Mouse (Mus musculus) lung, postnatal 14 days (tissue): ENCODE data around the gene Usp12.
A peak's percentile ranks its signal among the peaks of the same experiment; 100 is the strongest.

Source experiments
- DNase-seq: peaks from one replicate; pipeline ENCODE4 v3.0.0; 2021

The Usp12 gene

DNA sequence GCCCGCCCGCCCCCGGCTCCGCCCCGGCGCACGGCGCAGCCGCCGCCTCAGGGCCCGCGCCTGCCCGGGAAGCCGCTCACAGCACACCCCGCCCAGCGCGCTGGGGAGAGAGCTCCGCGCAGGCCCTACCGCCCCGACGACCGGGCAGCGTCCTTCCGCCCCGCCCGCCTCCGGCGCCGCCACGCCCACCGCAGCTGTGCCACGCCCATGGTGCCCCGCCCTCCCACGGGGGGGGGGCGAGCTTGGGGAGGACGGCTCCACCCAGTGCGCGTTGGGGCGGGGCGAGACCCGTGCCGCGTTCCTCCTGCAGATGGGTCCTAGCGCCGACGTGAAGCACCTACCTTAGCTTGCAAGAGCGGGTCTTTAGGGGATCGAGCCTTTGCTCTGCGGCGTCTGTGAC lies at the start of gene Usp12:
Usp12 (minus strand) TSS at position 154 of the 400 bp plus-strand sequence.
- DNase-seq: peak; percentile 99

DNA sequence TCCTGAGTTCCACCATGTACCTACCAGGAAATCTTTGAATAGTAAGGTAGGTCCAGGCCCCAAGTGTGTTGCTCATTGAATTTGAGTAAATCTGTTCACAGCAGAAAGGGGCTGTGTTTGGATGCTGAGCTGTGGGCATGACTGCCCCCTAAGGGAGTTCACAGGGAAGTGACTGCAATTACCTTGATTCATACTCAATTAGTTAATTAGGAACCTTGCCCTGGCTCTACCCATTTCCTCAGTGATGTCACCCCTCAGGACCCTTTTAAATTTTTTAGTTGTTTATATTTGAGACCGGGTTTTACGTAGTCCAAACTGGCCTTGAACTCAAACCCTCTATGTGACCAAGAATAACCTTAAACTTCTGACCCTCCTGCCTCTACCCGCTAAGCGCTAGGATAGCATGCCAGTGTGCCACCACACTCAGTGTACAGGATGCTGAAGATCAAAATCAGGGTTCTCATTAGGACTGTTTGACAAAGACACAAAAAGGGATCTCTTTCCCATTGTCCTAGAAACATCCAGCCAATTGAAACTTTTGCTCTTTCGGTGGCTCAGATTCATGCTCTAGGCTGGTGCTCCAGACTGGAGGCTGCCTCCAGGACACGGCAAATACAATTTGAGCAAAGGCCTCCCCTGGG lies 49.6 kb upstream of the Usp12 start:
- DNase-seq: no peak

GRCm38 (mm10) chr5:146841996-146842395 lies 47.2 kb upstream of the Usp12 start:
- DNase-seq: no peak

GRCm38 (mm10) chr5:146841301-146841700 lies 46.5 kb upstream of the Usp12 start:
- DNase-seq: no peak

DNA sequence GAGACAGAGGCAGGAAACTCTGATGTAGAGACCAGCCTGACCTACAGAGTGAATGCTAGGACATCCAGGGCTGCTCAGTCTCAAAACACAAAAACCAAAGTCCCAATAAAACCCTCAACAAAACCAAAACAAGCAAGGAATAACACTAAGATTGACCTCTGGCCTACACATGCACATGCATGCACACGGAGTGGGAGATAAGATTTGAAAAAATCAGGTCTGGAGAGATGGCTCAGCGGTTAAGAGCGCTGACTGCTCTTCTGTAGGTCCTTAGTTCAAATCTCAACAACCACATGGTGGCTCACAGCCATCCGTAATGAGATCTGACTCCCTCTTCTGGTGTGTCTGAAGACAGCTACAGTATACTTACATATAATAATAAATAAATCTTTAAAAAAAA lies 45.6 kb upstream of the Usp12 start:
- DNase-seq: no peak

GRCm38 (mm10) chr5:146839760-146840159 lies 45.0 kb upstream of the Usp12 start:
- no peak for DNase-seq

GRCm38 (mm10) chr5:146838836-146839648 lies 44.2 kb upstream of the Usp12 start:
- DNase-seq: no peak

- DNase-seq: no peak
These were observed 43.3 kb upstream of the Usp12 start for GRCm38 (mm10) chr5:146837967-146838720.

DNA sequence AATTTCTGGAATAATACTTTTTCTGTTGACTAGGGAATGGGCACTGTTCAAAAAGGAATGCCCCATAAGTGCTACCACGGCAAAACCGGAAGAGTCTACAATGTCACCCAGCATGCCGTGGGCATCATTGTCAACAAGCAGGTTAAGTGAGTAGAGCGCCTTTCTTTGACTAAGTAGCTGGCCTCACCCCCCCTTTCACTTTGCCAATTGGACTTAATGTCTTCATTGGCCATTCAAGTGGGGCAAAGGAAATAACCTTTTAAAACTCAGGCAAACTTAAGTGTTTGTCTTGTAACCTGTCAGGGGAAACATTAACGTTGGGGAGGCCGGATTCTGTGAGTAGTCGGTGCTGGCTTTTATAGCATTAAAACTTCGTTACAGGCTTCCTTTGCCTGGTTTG lies 40.2 kb upstream of the Usp12 start:
- no peak for DNase-seq

DNA sequence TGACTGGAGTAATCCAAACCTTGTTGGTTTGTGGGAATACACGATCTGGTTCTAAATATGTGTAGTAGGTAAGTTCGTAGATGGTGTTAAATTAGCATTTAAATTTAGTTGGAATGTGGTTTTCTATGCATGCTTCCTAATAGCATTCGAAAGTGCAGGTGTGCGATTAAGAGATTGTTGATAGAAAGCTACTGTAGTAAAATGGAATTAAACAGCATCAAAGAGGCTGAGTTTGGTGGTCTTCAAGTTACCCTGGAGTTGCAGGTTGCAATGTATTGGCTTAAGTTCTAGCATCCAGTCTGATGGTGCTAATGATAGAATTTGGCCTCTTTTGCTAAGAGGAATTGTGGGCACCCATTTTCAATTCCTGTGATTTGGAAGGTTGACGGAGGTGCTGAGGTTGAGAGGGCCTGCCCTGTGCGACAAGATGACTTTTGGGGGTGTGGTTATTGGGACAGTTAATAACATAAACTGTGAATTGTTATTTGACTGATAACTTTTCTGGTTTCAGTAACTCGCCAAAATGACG lies 38.9 kb upstream of the Usp12 start:
- no peak for DNase-seq

GRCm38 (mm10) chr5:146832769-146833448 lies 38.1 kb upstream of the Usp12 start, which contains the start of gene Rpl21:
TSS of gene Rpl21 (plus strand) at chr5:146832890.
- peak; percentile 95 for DNase-seq

GRCm38 (mm10) chr5:146832435-146832768 lies 37.6 kb upstream of the Usp12 start:
- no peak for DNase-seq

- DNase-seq: no peak
These were observed 34.7 kb upstream of the Usp12 start for GRCm38 (mm10) chr5:146829528-146829927.

DNA sequence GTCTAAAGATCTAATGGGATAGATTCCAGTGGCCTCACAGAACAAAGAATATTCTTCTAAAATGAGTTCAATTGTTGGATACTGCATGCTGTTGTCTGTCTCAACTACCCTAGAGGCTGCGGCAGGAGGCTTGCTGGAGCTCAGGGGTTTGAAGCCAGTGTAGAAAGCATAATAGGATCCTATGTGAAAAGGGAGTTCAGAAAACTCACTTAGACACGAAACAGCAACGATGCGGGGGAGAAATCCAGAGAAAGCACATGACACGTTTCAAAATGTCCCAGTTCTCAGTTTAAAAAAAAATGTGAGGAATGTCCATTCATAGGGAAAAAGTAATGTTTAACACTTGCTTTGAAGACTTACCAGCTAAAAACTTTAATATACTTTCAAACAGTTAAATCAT lies 28.2 kb upstream of the Usp12 start:
- DNase-seq: no peak

DNA sequence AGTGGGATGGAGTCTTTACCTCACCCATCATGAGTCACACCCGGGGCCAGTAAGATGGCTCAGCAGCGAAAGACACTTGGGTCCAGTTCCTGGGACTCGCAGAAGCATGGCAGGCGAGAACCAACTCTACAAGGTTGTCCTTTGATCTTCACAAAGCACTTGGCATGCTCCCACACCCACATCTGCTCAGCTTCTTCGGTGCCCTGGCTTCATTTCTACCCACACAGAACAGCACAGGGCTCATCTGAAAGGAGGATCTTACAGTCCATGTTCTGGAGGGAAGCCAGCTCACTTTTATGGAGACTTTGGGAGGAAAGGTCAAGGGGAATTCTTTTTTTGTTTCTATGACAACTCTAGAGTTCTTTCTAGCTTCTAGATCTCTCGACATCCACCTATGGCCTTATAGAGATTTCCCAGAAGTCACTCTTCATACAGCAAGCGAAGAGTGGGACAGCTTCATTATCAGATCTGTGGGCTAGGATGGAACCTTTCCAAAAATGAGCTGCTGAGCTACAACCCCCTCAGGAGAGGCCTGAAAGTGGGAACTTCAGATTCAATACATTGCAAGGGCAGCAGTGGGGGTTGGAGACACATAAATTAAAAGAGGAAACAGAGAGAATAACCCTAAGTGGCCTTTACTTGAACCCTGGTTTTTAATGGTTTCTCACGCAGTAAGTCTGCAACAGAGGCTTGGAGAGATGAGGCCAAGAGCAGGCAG lies 24.3 kb upstream of the Usp12 start:
- no peak for DNase-seq

GRCm38 (mm10) chr5:146817583-146817982 lies 22.8 kb upstream of the Usp12 start:
- DNase-seq: no peak

- no peak for DNase-seq
These were observed 20.6 kb upstream of the Usp12 start for GRCm38 (mm10) chr5:146815394-146815793.

DNA sequence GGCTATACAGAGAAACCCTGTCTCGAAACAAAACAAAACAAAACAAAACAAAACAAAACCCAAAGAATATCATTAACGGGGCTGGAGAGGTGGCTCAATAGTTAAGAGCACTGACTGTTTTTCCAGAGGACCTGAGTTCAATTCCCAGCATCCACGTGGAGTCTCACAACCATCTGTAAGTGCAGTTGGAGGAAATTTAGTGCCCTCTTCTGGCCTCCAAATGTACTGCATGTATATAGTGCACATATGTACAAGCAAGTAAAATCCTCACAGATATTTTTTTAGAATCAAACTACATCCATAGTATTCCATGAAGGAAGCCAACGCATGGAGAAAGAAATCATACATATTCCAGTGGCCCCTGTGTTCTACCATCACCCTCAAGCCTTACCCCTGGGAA lies 18.6 kb upstream of the Usp12 start:
- no peak for DNase-seq

DNA sequence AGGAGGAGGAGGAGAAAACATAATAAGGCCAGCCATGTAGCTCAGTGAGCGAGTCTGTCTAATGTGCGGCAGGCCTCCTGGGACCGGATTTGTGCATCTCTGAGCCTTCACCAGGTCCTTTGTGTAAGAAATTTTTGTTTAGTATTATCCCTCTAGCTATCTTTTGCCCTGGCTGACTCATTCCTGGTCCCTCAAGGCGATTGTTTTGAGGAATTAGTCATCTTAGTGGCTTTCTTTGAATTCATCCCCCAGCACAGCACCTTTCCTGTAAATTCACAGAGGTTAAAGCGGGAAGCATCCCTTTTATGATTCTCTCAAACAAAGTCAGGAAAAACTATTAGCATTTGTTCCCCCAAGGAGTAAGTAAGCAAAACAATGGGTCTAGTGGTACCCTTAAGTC lies 18.1 kb upstream of the Usp12 start:
- no peak for DNase-seq

DNA sequence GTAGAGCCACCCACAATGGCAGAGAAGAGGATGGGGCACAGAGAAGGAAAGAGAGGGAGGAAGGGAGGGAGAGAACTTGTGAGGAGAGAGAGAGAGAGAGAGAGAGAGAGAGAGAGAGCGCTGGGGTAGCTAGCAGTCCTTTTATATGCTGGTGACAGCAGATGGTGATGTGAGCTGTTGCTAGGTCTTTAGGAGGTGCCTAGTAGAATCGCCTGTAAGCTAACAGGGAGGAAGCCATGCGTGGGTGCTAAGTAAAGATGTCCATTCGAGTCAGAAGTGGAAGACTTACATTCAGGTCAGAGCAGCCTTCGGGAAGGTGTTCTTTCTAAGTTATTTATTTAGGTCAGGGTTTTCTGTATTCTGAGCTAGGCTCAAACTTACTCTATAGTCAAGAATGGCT lies 15.1 kb upstream of the Usp12 start:
- no peak for DNase-seq

DNA sequence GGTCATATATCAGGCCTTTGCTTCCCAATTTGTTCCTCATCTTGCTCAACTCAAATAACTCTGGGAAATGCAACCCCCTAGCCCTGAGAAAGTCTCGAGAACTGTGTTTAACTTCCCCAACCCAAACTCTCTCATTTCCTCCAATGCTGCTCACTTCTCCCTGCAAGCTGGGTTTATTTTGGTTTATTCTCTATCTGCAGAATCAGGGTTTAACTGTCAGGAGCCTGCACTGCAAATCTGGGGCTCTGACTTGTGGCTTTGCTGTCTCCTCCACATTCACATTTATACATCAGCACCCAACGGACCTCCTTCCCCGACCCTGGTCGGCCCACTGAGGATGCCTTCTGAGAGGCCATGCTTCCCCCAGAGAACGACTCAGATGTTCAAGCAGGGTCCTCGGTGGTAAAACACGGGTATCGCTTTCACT lies 11.2 kb upstream of the Usp12 start:
- no peak for DNase-seq

DNA sequence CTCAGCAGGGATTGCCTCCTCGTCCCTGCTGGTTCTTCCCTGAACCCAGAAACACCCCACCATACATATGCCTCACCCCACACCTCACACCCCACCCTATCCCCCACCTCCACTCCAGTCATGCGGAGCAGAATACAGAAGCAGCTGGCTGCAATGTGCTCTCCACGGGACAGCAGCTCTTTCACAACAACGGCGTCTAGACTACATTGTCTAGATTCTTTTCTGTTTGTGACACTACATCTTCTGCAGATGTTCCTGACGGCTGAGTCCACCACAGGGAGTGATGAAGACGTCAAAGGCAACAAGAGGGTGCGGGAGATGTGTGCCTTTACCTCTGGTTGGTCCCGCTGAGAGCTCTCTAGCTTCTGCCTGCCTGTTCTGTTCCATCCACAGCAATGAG lies 3.2 kb upstream of the Usp12 start:
- peak; percentile 26 for DNase-seq
